Mouse (Mus musculus) forebrain, postnatal 0 days (tissue): Measurements from ENCODE around the gene Dmrt2. TPM values are rescaled to one million over a fixed set of nuclear protein-coding genes. Genes with fewer than 3 reads are reported as not detected.

Experiments used
- ATAC-seq: fragments of 200-750 bp; cut with Nextera tagmentation; 2 replicates; pipeline ENCODE4 v1.8.0; 2017; ENCODE audit warnings: mild to moderate bottlenecking, moderate library complexity
- DNase-seq: peaks from one replicate; pipeline ENCODE4 v3.0.0-alpha.2; 2015
- H3K27ac ChIP-seq: fragments of 300-500 bp; sonication (generic); 2 replicates; pipeline ENCODE4 v1.5.1; 2014; ENCODE audit warnings: low read depth, mild to moderate bottlenecking, antibody characterized with exemption, low read length, moderate library complexity, mixed read lengths
- H3K27me3 ChIP-seq: fragments of 300-500 bp; sonication (generic); 2 replicates; pipeline ENCODE4 v1.6.1; 2014; ENCODE audit warnings: mild to moderate bottlenecking, low read length, mixed read lengths; ENCODE audit not compliant: insufficient read depth
- H3K36me3 ChIP-seq: fragments of 300-500 bp; sonication (generic); 2 replicates; pipeline ENCODE4 v1.6.1; 2014; ENCODE audit warnings: mild to moderate bottlenecking, moderate library complexity; ENCODE audit not compliant: insufficient read depth
- H3K4me1 ChIP-seq: fragments of 300-500 bp; sonication (generic); 2 replicates; pipeline ENCODE4 v1.6.1; 2014; ENCODE audit warnings: antibody characterized with exemption; ENCODE audit not compliant: insufficient read depth
- H3K4me2 ChIP-seq: fragments of 300-500 bp; sonication (generic); 2 replicates; pipeline ENCODE4 v1.6.1; 2014; ENCODE audit warnings: low read depth, mild to moderate bottlenecking, moderate library complexity
- H3K4me3 ChIP-seq: fragments of 300-500 bp; sonication (generic); 2 replicates; pipeline ENCODE4 v1.5.1; 2014; ENCODE audit warnings: low read depth, low read length, mixed read lengths
- H3K9ac ChIP-seq: fragments of 300-500 bp; sonication (generic); 2 replicates; pipeline ENCODE4 v1.6.1; 2014; ENCODE audit warnings: mild to moderate bottlenecking
- H3K9me3 ChIP-seq: fragments of 300-500 bp; sonication (generic); 2 replicates; pipeline ENCODE4 v1.6.1; 2016; ENCODE audit warnings: low read length
- CTCF ChIP-seq: sonication (generic); IDR thresholded peaks from 2 replicates; pipeline ENCODE4 v1.5.1; 2016; ENCODE audit warnings: antibody characterized with exemption, control low read depth, low read depth
- WGBS: fragments of 180-500 bp; shearing (Covaris S2); extraction: QIAGEN DNeasy Blood & Tissue Kit; methylation state at CpG from one replicate; pipeline ENCODE4 v1.1.7; 2014; 5-methylcytosine and 5-hydroxymethylcytosine counted together
- polyA plus RNA-seq: library from polyadenylated mRNA; unstranded; fragments of >200 nt; fragmentation: Nextera tagmentation; extraction: Ambion mirVana; gene quantifications from 2 replicates; pipeline ENCODE4 v1.2.1, GENCODE M21; 2015
- total RNA-seq: library from RNA; depleted of rRNA; stranded (reverse); fragments of >200 nt; gene quantifications from 2 replicates; pipeline ENCODE4 v1.2.3, GENCODE M21; 2014; rRNA removed

Dmrt2 gene
- total RNA-seq (2.6 and 3.5 TPM in 2 replicates), polyA plus RNA-seq (1.8 and 2.1 TPM in 2 replicates)

DNA sequence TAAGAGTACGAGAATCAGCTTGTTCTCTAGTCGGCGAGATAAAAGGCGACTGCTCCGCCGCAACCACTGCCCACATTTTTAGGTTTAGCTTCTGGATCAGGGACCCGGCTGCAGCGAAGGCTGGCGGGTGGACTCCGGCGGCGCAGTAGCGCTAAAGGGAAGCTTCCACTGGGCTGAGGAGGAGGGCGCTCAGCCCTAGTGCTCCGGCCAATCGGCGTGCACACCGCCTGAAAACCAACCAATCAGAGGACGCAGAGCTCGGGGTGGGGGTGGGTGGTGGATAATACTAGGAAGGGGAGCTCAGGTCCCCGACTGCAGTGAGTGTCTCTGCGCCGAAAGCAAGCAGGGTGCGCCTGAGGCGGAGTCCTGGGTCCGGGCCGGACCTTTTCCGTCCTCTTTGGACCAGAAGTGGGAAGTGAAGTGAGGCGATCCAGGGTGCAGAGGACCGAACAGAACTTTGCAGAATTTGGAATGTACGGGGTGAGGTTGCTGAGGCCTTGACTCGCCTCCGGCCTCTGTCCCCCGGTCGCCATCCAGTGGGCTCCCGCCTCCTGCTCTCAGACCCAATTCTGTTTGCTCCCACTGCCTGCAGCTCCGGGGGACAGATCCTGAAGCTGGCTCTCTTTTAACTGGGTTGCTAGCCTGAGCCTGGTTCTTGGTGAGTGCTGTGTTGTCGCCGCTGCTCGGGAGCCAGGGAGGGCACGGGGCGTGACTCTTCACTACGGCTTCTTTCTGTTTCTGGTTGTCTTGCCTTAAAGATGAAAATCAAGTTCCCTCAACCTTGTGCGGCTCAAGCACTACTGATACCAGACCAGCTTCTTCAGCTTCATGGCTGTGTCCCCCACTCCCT, at the start of gene Dmrt2:
Gene Dmrt2, plus strand, starts transcription at position 311 of the 850 bp plus-strand sequence.
- TF ChIP-seq CTCF = no peak
- ATAC-seq = peak; percentile 95

DNA sequence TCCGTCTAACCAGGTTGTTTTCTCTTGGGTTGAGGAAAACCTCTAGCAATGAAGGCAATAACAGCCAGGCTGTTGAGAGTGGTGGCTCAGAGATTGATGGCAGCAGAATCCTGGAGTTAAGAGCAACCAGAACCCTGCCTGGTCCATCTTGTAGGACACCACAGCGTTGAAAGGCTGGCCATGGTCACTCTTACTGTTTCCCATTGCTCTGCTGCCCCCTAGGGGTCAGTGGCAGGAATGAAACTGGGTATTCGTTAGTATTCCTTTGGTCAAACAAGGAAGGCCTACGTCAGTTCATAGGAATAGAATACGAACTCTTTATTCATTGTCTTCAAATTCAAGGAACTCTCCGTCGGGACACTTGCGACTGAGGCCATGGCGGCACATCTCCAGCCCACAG, 43.7 kb upstream of the Dmrt2 start:
- no peaks in the 10 kb centered on the region for H3K9me3 ChIP-seq
- H3K27me3 ChIP-seq = peaks cover 8% of the 10 kb centered on the region; the same call in 1 of the 2 replicates
- ATAC-seq (peak; percentile 50; the same call in 1 of the 2 replicates), DNase-seq (peak; percentile 75)
- H3K27ac ChIP-seq = no peak overlapping the region
- H3K4me1 ChIP-seq = no peaks in the 10 kb centered on the region
- WGBS = 15% methylated on average over 9 of the region's 9 CpGs
- H3K4me3 ChIP-seq = no peak overlapping the region
- H3K36me3 ChIP-seq = no peaks in the 10 kb centered on the region
- H3K4me2 ChIP-seq = no peak overlapping the region
- no peak overlapping the region for H3K9ac ChIP-seq
- peak; percentile 88 for TF ChIP-seq CTCF

More for the DNA sequence above, at the start of gene Dmrt2:
- DNase-seq = peak; percentile 87
- Histone ChIP-seq H3K4me1 (peaks cover 11% of the 10 kb centered on the region), H3K4me2 (peak within 1 kb of the TSS; percentile 56), H3K36me3 (no peaks in the 10 kb centered on the region), H3K27me3 (peaks cover 96% of the 10 kb centered on the region), H3K9me3 (no peaks in the 10 kb centered on the region), H3K9ac (peak within 1 kb of the TSS; percentile 6; the same call in 1 of the 2 replicates), H3K27ac (no peak within 1 kb of the TSS), H3K4me3 (peak within 1 kb of the TSS; percentile 32)
- under 1% methylated on average over 44 of the region's 44 CpGs for WGBS

DNA sequence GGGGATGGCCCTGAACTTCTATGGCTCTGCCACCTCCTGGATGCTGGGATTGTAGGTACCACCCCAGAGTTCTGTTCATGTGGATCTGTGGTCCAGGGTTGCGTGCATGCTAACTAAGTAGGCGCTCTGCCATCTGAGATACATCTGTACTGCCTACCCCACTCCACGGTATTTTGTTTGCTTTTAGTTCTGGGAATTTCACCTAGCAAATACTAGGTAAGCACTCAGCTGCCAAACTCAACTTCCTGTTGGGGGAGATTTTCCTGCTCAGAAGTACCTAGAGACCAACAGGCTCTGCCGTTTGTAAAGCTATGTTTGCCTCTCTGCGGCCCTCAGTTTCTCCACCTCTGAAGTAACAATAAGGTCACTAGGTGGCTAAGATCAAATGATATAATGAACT, 37.1 kb upstream of the Dmrt2 start:
- H3K9me3 ChIP-seq = no peaks in the 10 kb centered on the region
- no peak overlapping the region for H3K27ac ChIP-seq
- DNase-seq (no peak), ATAC-seq (0 out of 2 replicates have a peak, but pooled peaks have one; percentile 15)
- no peak overlapping the region for H3K9ac ChIP-seq
- no peak overlapping the region for H3K4me3 ChIP-seq
- 84% methylated on average over 5 of the region's 5 CpGs for WGBS
- no peaks in the 10 kb centered on the region for H3K4me1 ChIP-seq
- no peaks in the 10 kb centered on the region for H3K27me3 ChIP-seq
- no peak for TF ChIP-seq CTCF
- no peak overlapping the region; the same call in 1 of the 2 replicates for H3K4me2 ChIP-seq
- no peaks in the 10 kb centered on the region for H3K36me3 ChIP-seq

DNA sequence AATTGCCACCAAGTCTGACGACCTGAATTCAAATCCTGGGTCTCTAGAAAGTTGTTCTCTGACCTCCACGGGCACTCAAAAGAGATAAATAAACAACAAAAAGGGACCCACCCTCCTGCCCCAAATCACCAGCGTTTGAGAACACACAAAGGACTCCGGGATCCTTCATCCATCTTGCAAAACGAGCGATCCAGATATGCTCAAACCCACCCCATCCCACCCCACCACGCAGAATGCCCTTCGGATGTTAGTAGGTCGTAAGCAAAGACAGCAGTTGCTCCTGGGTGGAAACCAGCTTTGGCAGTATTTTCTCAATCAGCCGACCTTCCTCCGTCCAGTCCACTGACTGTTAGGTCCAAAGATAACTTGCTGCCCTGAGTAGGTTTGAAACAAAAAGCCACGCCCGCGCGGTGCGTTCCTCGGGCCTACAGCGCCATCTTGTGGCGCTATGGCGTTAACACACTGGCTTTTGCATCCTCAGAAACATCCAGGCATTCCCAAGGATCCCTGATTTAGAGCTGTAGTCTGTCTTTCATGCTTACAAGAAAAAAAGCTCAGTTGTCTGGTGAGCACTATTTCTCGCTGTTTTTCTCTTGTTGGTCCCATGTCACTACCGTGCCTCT, 36.5 kb upstream of the Dmrt2 start:
- H3K9me3 ChIP-seq = no peaks in the 10 kb centered on the region
- DNase-seq (peak; percentile 94), ATAC-seq (peak; percentile 88)
- H3K9ac ChIP-seq = peak overlapping the region; percentile 45
- H3K4me3 ChIP-seq = peak overlapping the region; percentile 41
- 11% methylated on average over 22 of the region's 22 CpGs for WGBS
- no peaks in the 10 kb centered on the region for H3K27me3 ChIP-seq
- H3K4me1 ChIP-seq = no peaks in the 10 kb centered on the region
- peak; percentile 99 for TF ChIP-seq CTCF
- no peak overlapping the region for H3K27ac ChIP-seq
- H3K4me2 ChIP-seq = peak overlapping the region; percentile 51
- no peaks in the 10 kb centered on the region for H3K36me3 ChIP-seq

DNA sequence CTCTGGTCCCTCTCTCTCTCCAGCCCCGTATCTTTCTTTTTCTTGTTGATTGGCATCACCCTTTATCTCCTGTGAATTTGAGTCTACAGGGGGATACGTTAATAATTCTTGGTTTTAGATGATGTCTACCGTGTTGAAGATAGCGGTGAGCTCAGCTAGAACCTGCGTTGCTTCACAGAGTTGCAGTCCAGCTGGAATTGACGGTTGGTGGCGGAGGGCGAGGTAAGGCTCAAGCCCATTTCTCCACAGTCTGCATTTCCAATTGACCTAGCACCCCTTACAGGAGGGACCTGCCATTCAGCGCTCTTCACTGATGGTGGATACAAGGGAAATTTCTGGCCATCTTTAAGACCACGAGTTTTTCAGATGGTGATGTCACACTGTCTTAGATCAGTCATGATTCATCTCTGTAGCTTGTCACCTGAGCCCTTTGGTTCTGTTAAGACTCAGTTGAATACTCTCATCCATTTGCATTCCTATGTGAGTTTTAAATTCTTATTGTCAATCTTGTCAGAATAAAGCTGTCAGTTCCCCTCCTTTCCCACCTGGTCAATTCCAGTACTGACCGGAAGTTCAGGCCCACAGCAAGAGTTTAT, 33.3 kb upstream of the Dmrt2 start:
- TF ChIP-seq CTCF = no peak
- H3K27ac ChIP-seq = no peak overlapping the region
- H3K9me3 ChIP-seq = no peaks in the 10 kb centered on the region
- no peaks in the 10 kb centered on the region for H3K27me3 ChIP-seq
- no peaks in the 10 kb centered on the region for H3K36me3 ChIP-seq
- WGBS = 76% methylated on average over 11 of the region's 11 CpGs
- H3K4me2 ChIP-seq = no peak overlapping the region
- no peak overlapping the region for H3K9ac ChIP-seq
- no peak for DNase-seq
- ATAC-seq = no peak
- no peaks in the 10 kb centered on the region for H3K4me1 ChIP-seq
- no peak overlapping the region for H3K4me3 ChIP-seq

DNA sequence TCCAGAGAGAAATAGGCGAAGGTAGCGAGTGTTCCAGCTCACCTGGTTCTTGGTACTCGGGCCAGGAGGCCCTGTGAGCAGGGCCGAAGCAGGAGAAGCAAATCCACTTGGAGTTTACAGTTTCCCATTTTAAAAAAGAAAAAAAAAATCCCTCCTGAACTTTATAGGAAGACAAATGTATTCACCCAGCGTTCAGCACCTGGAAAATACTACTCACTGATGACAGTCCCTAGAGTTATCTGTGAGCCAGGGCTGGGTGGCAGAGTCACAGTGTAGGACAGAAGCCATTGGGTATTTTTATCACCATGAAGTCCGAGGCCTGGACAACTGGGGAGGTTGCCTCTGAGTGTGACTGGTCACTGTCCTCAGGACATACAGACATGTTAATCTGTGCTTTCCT, 30.4 kb upstream of the Dmrt2 start:
- Histone ChIP-seq H3K36me3 (no peaks in the 10 kb centered on the region), H3K4me2 (no peak overlapping the region), H3K9me3 (no peaks in the 10 kb centered on the region), H3K27me3 (no peaks in the 10 kb centered on the region), H3K9ac (no peak overlapping the region), H3K4me1 (no peaks in the 10 kb centered on the region), H3K4me3 (no peak overlapping the region), H3K27ac (no peak overlapping the region)
- no peak for TF ChIP-seq CTCF
- no peak for DNase-seq
- WGBS = 85% methylated on average over 6 of the region's 6 CpGs
- ATAC-seq = no peak
